Mouse (Mus musculus) embryo, embryonic 11 days (tissue): ENCODE results near the gene Zfp711.
A peak's percentile ranks its signal among the peaks of the same experiment; 100 is the strongest.

Experiments used
- DNase-seq: peaks from one replicate; pipeline ENCODE4 v3.0.0-alpha.2; 2015

The Zfp711 gene

DNA sequence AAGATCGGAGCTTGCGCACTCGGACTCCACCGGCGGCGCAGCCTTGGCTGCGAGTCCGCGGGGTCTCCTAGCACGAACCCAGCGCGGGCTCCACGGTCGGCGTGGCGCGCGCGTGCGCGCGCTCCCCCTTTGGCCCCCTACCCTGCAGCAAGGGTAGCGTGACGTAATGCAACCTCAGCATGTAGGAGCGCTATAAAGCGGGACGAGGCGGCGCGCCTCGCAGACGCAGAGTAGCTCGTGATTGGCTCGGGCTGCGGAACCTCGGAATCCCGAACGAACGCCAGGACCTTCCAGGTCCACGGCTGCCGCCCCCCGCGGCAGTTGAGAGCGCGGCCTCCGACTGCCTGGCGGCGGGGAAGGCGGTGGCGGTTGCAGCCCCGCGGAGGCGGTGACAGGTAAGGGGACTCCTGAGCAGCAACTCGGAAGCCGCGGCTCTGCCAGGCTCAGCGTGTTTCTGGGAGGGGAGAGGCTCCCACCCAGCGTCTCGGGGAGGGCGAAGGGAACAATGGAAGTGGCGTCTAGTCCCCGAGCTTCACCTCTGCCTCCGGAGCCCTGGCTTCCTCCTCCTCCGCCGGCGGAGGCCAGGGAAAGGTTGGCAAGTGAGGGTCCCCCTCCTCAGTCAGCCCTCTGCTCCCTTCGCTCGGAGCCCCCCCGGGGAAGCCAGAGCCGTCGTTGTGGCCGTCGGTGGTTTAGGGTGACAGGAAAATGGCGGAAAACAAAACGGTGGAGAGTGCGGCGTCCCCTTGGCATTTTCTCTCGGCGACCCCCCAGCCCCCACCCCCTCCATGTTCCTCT lies at the start of gene Zfp711:
Zfp711 (plus strand) TSS at position 16 of the 795 bp plus-strand sequence.
- peak; percentile 90 for DNase-seq

DNA sequence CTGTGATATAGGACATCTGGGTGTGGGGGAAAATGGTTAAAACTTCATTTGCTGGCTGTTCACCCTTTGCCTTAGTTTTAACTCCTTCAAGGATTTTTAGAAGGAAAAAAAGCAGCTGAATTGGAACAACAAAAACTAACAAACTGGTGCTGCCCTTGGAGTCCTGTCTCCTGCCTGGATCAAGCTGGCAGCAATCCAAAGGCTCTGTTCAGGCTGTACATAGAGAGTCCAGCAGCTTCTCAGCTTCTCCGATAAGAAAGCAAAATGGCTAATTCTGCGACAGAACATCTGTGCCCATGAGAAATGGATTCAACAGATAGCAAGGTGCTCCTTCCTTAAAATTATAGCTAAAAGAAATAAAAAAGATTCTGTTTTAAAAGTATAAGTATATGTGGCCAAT lies 32.6 kb upstream of the Zfp711 start:
- DNase-seq, result no peak

DNA sequence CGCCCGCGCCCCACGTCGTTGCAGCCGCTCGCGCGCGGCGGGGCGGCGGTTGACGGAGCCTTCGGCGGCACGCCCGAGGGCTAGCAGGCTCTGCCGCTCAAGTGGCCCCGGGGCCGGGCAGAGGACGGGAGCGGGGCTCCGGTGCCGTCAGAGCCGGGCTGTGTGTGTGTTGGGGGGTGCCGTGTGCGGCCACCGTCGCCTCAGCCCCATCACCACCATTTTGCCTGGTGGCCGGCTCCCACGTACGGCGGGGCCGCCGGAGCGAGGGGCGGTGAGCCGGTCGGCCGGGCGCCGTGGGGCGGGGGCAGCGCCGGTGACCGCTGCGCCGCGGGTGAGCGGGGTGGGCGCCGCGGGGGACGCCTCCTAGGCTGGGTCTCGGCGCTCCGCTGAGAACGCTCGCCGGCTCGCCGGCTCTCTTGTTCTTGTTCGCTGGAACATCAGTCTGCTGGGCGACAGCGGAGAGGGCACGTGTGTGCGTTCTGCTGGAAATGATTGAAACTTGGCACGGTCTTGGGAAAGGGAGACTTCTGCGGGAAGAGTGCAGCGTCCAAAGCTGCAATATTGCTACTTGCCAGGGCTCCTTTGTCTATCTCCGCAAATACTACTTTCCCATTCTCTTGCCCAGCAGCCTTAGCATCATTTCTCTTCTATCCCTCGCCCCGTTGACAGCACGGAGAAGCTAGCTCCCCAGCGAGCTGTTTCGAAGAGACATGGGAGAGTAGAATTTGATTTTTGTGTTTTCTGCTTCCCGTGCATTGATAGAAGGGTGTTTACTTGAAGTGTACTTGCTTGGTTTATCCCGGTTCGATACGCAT lies 1.2 kb downstream of the Zfp711 start:
- peak; percentile 51 for DNase-seq

DNA sequence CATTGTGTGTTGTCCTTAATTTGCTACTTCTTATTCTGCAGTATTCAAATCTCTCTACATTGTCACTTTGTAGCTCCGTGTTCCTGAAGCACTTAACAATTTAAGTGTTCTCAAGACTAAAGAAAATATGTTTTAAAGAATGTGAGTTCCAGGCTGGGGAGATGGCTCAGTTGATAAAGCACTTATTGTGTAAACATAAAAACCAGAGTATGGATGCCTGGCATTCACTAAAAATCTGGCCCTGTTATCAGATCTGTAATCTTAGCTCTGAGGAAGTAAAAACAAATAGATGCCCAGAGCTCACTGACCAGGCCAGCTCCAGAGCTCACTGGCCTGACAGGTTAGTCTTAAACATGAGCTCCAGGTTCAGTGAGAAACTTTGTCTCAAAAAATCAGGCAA lies 75.2 kb downstream of the Zfp711 start:
- no peak for DNase-seq

DNA sequence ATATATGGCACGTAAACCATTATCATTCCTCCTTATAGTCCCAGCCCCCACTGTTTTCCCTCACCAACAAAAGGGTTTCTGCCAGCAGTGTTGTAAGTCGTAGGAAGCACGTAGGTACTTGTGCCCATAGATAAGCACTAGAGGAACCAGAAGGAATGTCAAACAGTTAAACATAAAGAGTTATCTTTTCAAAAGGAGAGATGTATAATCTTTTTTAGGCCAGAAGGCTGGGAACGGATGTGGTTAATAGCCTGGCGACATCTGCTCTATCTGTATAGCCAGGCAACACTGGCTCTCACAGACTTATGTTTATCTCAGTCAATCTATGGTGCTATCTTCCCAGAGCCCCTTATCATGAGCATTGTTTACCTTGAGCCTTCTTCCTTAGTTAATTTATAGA lies 80.3 kb downstream of the Zfp711 start:
- DNase-seq, result no peak
